In genomic region chr5:92506733-92507132, GRCm38 (mm10) we compare ENCODE assay signal across 8 mouse cellular contexts. TPM values are rescaled to one million over a fixed set of nuclear protein-coding genes. Genes with fewer than 3 reads are reported as not detected.
DNase-seq lines count a peak whose midpoint lies in the region; ATAC-seq lines count a peak whose summit lies in the region.

Gene Scarb2 (minus strand): TSS chr5:92506833.

- peaks cover 16% of the 10 kb centered on the region for H3K4me1 ChIP-seq in kidney, embryonic 14.5 days (ENCODE audit: control insufficient read depth, insufficient read depth, low read length)
- H3K4me1 ChIP-seq in midbrain, embryonic 13.5 days (replicated peaks), result peaks cover 27% of the 10 kb centered on the region

- peak within 1 kb of the TSS; percentile 77 for H3K4me3 ChIP-seq in kidney, embryonic 14.5 days (ENCODE audit: low read length)
- H3K4me3 ChIP-seq in midbrain, embryonic 13.5 days (replicated peaks), result peak within 1 kb of the TSS; percentile 64

- no peak for ATAC-seq in kidney, embryonic 14.5 days (ENCODE audit: low FRiP score, low TSS enrichment)
- no peak for ATAC-seq in midbrain, embryonic 13.5 days

- peak within 1 kb of the TSS; percentile 91 for H3K27ac ChIP-seq in kidney, embryonic 14.5 days (ENCODE audit: low read depth, low read length)
- H3K27ac ChIP-seq in midbrain, embryonic 13.5 days, result peak within 1 kb of the TSS; percentile 97

- H3K4me2 ChIP-seq in kidney, embryonic 14.5 days (replicated peaks; ENCODE audit: low read depth, low read length), result peak within 1 kb of the TSS; percentile 54
- H3K4me2 ChIP-seq in midbrain, embryonic 13.5 days (replicated peaks), result peak within 1 kb of the TSS; percentile 68

- DNase-seq in kidney, postnatal 10 days, result no peak
- no peak for DNase-seq in adrenal gland, postnatal 25 days
- DNase-seq in gastrocnemius, postnatal 4 days (ENCODE audit: low spot score in 2 of 2), result no peak
- DNase-seq in layer of hippocampus, postnatal 10 days (ENCODE audit: low spot score in 2 of 2), result no peak
- no peak for DNase-seq in spleen, postnatal 4 days (ENCODE audit: low spot score in 2 of 2)
- no peak for DNase-seq in lung, postnatal 36 days

- H3K9ac ChIP-seq in kidney, embryonic 14.5 days (ENCODE audit: low read depth, low read length), result peak within 1 kb of the TSS; percentile 52; the same call in 1 of the 2 replicates
- H3K9ac ChIP-seq in midbrain, embryonic 13.5 days (replicated peaks), result peak within 1 kb of the TSS; percentile 90

- H3K9me3 ChIP-seq in kidney, embryonic 14.5 days (ENCODE audit: control insufficient read depth, low read length), result no peaks in the 10 kb centered on the region
- H3K9me3 ChIP-seq in midbrain, embryonic 13.5 days, result no peaks in the 10 kb centered on the region

- H3K27me3 ChIP-seq in kidney, embryonic 14.5 days (ENCODE audit: control insufficient read depth, insufficient read depth, low read length), result no peaks in the 10 kb centered on the region
- no peaks in the 10 kb centered on the region for H3K27me3 ChIP-seq in midbrain, embryonic 13.5 days

- H3K36me3 ChIP-seq in kidney, embryonic 14.5 days (ENCODE audit: control insufficient read depth, insufficient read depth, low read length), result no peaks in the 10 kb centered on the region
- no peaks in the 10 kb centered on the region for H3K36me3 ChIP-seq in midbrain, embryonic 13.5 days

RNA-seq across cellular contexts. Expression of gene Scarb2, which starts in this region (rescaled TPM):
- 5.7 and 7.1 TPM in 2 replicates for polyA plus RNA-seq in kidney, embryonic 14.5 days (2014; fragmentation: Nextera tagmentation; extraction: Ambion mirVana)
- 62.2 and 65.1 TPM in 2 replicates for total RNA-seq in adrenal gland, postnatal 25 days (2021)
- 10 to 100 TPM; 90.2 to 96.8 TPM for total RNA-seq in gastrocnemius, postnatal 4 days (2021)
- total RNA-seq in layer of hippocampus, postnatal 10 days (2021), result 10 to 100 TPM; 96.3 to 98.5 TPM
- 21.0 and 21.8 TPM in 2 replicates for polyA plus RNA-seq in midbrain, embryonic 13.5 days (2015; fragmentation: Nextera tagmentation; extraction: Ambion mirVana)
